18 mouse cellular contexts compared by ENCODE assay signal in genomic region chr8:83571791-83572190, GRCm38 (mm10). TPM values are rescaled to one million over a fixed set of nuclear protein-coding genes. Genes with fewer than 3 reads are reported as not detected.
DNase-seq lines count a peak whose midpoint lies in the region; ATAC-seq and TF ChIP-seq lines count a peak whose summit lies in the region.
"Had no signal": no experiment of that assay in that cellular context is flagged by ENCODE, and none has a peak within 500 bp of the region (broad histone marks: within the 10 kb centered on the region; RNA-seq: fewer than 3 reads in every experiment).

No protein-coding gene starts in this region.

- H3K27me3 ChIP-seq in limb, embryonic 13.5 days = no peaks in the 10 kb centered on the region
- H3K27me3 ChIP-seq in forebrain, postnatal 0 days (ENCODE audit: insufficient read depth, low read length) = no peaks in the 10 kb centered on the region
- H3K27me3 ChIP-seq: embryonic facial prominence, embryonic 15.5 days; midbrain, embryonic 13.5 days; neural tube, embryonic 13.5 days; stomach, embryonic 15.5 days had no signal

- H3K36me3 ChIP-seq in limb, embryonic 13.5 days = peaks cover 67% of the 10 kb centered on the region
- peaks cover 38% of the 10 kb centered on the region for H3K36me3 ChIP-seq in forebrain, postnatal 0 days (ENCODE audit: insufficient read depth)

- H3K4me3 ChIP-seq in limb, embryonic 13.5 days = no peak overlapping the region
- no peak overlapping the region for H3K4me3 ChIP-seq in forebrain, postnatal 0 days (ENCODE audit: low read depth, low read length)
- H3K4me3 ChIP-seq: embryonic facial prominence, embryonic 15.5 days; midbrain, embryonic 13.5 days; neural tube, embryonic 13.5 days; stomach, embryonic 15.5 days had no signal

- ATAC-seq in limb, embryonic 13.5 days (ENCODE audit: low FRiP score, low read depth) = no peak
- no peak for ATAC-seq in forebrain, postnatal 0 days
- ATAC-seq: CD4-positive, CD25-positive, alpha-beta regulatory T cell, adult 4 months; midbrain, embryonic 13.5 days had no signal

- no peak for TF ChIP-seq CTCF in forebrain, postnatal 0 days (IDR thresholded peaks at IDR 0.05; ENCODE audit: low read depth)

- no peak overlapping the region for H3K27ac ChIP-seq in limb, embryonic 13.5 days
- no peak overlapping the region for H3K27ac ChIP-seq in forebrain, postnatal 0 days (ENCODE audit: low read depth, low read length)
- H3K27ac ChIP-seq: embryonic facial prominence, embryonic 15.5 days; liver, embryonic 14.5 days; midbrain, embryonic 13.5 days; neural tube, embryonic 13.5 days; stomach, embryonic 15.5 days had no signal

- H3K4me1 ChIP-seq in limb, embryonic 13.5 days = peaks cover 38% of the 10 kb centered on the region
- H3K4me1 ChIP-seq in forebrain, postnatal 0 days (ENCODE audit: insufficient read depth) = peaks cover 6% of the 10 kb centered on the region; the same call in 1 of the 2 replicates

- DNase-seq in embryo, embryonic 10 days (ENCODE audit: low spot score) = peak; percentile 2
- DNase-seq in embryo, embryonic 9.5 days (ENCODE audit: extremely low spot score) = no peak
- peak; percentile 7 for DNase-seq in layer of hippocampus, adult 9-11 months
- no peak for DNase-seq in layer of hippocampus, postnatal 25 days (ENCODE audit: extremely low spot score in 1 of 2, low spot score in 1 of 2)
- peak; percentile 7 for DNase-seq in cerebellum, adult 8-10 months
- no peak for DNase-seq in ovary, postnatal 10 days (ENCODE audit: low spot score)
- DNase-seq in forebrain, postnatal 0 days = no peak
- DNase-seq: kidney, postnatal 36 days had no signal

- H3K4me2 ChIP-seq in limb, embryonic 13.5 days (replicated peaks) = no peak overlapping the region
- H3K4me2 ChIP-seq in forebrain, postnatal 0 days (ENCODE audit: low read depth) = no peak overlapping the region
- H3K4me2 ChIP-seq: embryonic facial prominence, embryonic 15.5 days; midbrain, embryonic 13.5 days; neural tube, embryonic 13.5 days; stomach, embryonic 15.5 days had no signal

- no peaks in the 10 kb centered on the region for H3K9me3 ChIP-seq in limb, embryonic 13.5 days
- H3K9me3 ChIP-seq in forebrain, postnatal 0 days (ENCODE audit: low read length) = no peaks in the 10 kb centered on the region
- H3K9me3 ChIP-seq: embryonic facial prominence, embryonic 15.5 days; midbrain, embryonic 13.5 days; neural tube, embryonic 13.5 days; stomach, embryonic 15.5 days had no signal

- 90% methylated on average over 10 of the region's 10 CpGs for WGBS in limb, embryonic 13.5 days
- 93% methylated on average over 10 of the region's 10 CpGs for WGBS in forebrain, postnatal 0 days

- H3K9ac ChIP-seq in limb, embryonic 13.5 days = peak overlapping the region; percentile 1; the same call in 1 of the 2 replicates
- no peak overlapping the region for H3K9ac ChIP-seq in forebrain, postnatal 0 days
- H3K9ac ChIP-seq: embryonic facial prominence, embryonic 15.5 days; liver, embryonic 14.5 days; midbrain, embryonic 13.5 days; neural tube, embryonic 13.5 days; stomach, embryonic 15.5 days had no signal

RNA-seq across cellular contexts. Expression of gene Ndufb7, which starts 5.3 kb away (rescaled TPM):
- 100 to 1,000 TPM; 140 to 161 TPM for total RNA-seq in layer of hippocampus, postnatal 25 days (2021)
- 282 and 290 TPM in 2 replicates for polyA plus RNA-seq in limb, embryonic 13.5 days (2015; fragmentation: Nextera tagmentation; extraction: Ambion mirVana)
- total RNA-seq in forebrain, postnatal 0 days (2014; rRNA removed) = 155 and 262 TPM in 2 replicates
- polyA plus RNA-seq in forebrain, postnatal 0 days (2015; fragmentation: Nextera tagmentation; extraction: Ambion mirVana) = 392 and 492 TPM in 2 replicates

RNA-seq across cellular contexts. Expression of gene Tecr, which starts 36.0 kb away (rescaled TPM):
- 100 to 1,000 TPM; 510 to 556 TPM for total RNA-seq in layer of hippocampus, postnatal 25 days (2021)
- 578 and 605 TPM in 2 replicates for polyA plus RNA-seq in limb, embryonic 13.5 days (2015; fragmentation: Nextera tagmentation; extraction: Ambion mirVana)
- 762 and 857 TPM in 2 replicates for total RNA-seq in forebrain, postnatal 0 days (2014; rRNA removed)
- 1,089 and 1,117 TPM in 2 replicates for polyA plus RNA-seq in forebrain, postnatal 0 days (2015; fragmentation: Nextera tagmentation; extraction: Ambion mirVana)

RNA-seq across cellular contexts. Expression of gene Dnajb1, which starts 36.2 kb away (rescaled TPM):
- 10 to 100 TPM; 30.0 to 40.0 TPM for total RNA-seq in layer of hippocampus, postnatal 25 days (2021)
- 67.0 and 72.5 TPM in 2 replicates for polyA plus RNA-seq in limb, embryonic 13.5 days (2015; fragmentation: Nextera tagmentation; extraction: Ambion mirVana)
- total RNA-seq in forebrain, postnatal 0 days (2014; rRNA removed) = 41.2 and 46.6 TPM in 2 replicates
- 40.7 and 65.1 TPM in 2 replicates for polyA plus RNA-seq in forebrain, postnatal 0 days (2015; fragmentation: Nextera tagmentation; extraction: Ambion mirVana)

RNA-seq across cellular contexts. Expression of gene Olfr370, which starts 36.2 kb away (rescaled TPM):
- total RNA-seq in layer of hippocampus, postnatal 25 days (2021) = not detected
- polyA plus RNA-seq in limb, embryonic 13.5 days (2015; fragmentation: Nextera tagmentation; extraction: Ambion mirVana) = not detected in 2 replicates
- not detected in 2 replicates for total RNA-seq in forebrain, postnatal 0 days (2014; rRNA removed)
- polyA plus RNA-seq in forebrain, postnatal 0 days (2015; fragmentation: Nextera tagmentation; extraction: Ambion mirVana) = 0.04 TPM in 1 of 2 replicates, not detected in the other
- polyA plus RNA-seq: gonadal fat pad, adult 2 months; heart, postnatal 0 days; liver, embryonic 14.5 days; stomach, embryonic 15.5 days; urinary bladder, adult 2 months had no signal

Comparison
In these comparisons a context has a peak if more than half of its experiments do, and no peak if none do; other contexts are left out.
1. DNase-seq: peak in embryo, embryonic 10 days (single experiment), layer of hippocampus, adult 9-11 months (single experiment) and cerebellum, adult 8-10 months (single experiment); none in embryo, embryonic 9.5 days (single experiment), layer of hippocampus, postnatal 25 days (0 of 2), ovary, postnatal 10 days (single experiment) and forebrain, postnatal 0 days (single experiment).